Mouse (Mus musculus) hindbrain, embryonic 11.5 days (tissue): Measurements from ENCODE around the gene Ptrh2. TPM values are rescaled to one million over a fixed set of nuclear protein-coding genes. Genes with fewer than 3 reads are reported as not detected.

Source experiments
- ATAC-seq: fragments of 200-750 bp; cut with Nextera tagmentation; 2 replicates; pipeline ENCODE4 v1.8.0; 2017; ENCODE audit warnings: mild to moderate bottlenecking, moderate TSS enrichment, moderate library complexity; ENCODE audit not compliant: low FRiP score
- DNase-seq: peaks from one replicate; pipeline ENCODE4 v3.0.0-alpha.2; 2015; ENCODE audit warnings: low spot score
- H3K27ac ChIP-seq: fragments of 300-500 bp; sonication (generic); 2 replicates; pipeline ENCODE4 v1.5.1; 2014; ENCODE audit warnings: mild to moderate bottlenecking, low read depth, low read length
- H3K27me3 ChIP-seq: fragments of 300-500 bp; sonication (generic); 2 replicates; pipeline ENCODE4 v1.6.1; 2014; ENCODE audit warnings: mild to moderate bottlenecking, low read length, moderate library complexity, mixed read lengths; ENCODE audit not compliant: control insufficient read depth, insufficient read depth
- H3K36me3 ChIP-seq: fragments of 300-500 bp; sonication (generic); 2 replicates; pipeline ENCODE4 v1.6.1; 2014; ENCODE audit warnings: mild to moderate bottlenecking, low read length, moderate library complexity, mixed read lengths; ENCODE audit not compliant: control insufficient read depth, insufficient read depth
- H3K4me1 ChIP-seq: fragments of 300-500 bp; sonication (generic); replicated peaks from 2 replicates; pipeline ENCODE4 v1.6.1; 2014; ENCODE audit warnings: low read length, mixed read lengths; ENCODE audit not compliant: control insufficient read depth, insufficient read depth
- H3K4me2 ChIP-seq: fragments of 300-500 bp; sonication (generic); replicated peaks from 2 replicates; pipeline ENCODE4 v1.6.1; 2014; ENCODE audit warnings: mild to moderate bottlenecking, low read depth, low read length
- H3K4me3 ChIP-seq: fragments of 300-500 bp; sonication (generic); 2 replicates; pipeline ENCODE4 v1.5.1; 2014; ENCODE audit warnings: low read depth, low read length
- H3K9ac ChIP-seq: fragments of 300-500 bp; sonication (generic); 2 replicates; pipeline ENCODE4 v1.6.1; 2014; ENCODE audit warnings: low read depth, low read length
- H3K9me3 ChIP-seq: fragments of 300-500 bp; sonication (generic); 2 replicates; pipeline ENCODE4 v1.6.1; 2016; ENCODE audit warnings: low read length; ENCODE audit not compliant: control insufficient read depth
- WGBS: fragments of 180-500 bp; shearing (Covaris S2); extraction: QIAGEN DNeasy Blood & Tissue Kit; methylation state at CpG from one replicate; pipeline ENCODE4 v1.1.7; 2014; 5-methylcytosine and 5-hydroxymethylcytosine counted together
- polyA plus RNA-seq: library from polyadenylated mRNA; unstranded; fragments of >200 nt; fragmentation: Nextera tagmentation; extraction: Ambion mirVana; gene quantifications from 2 replicates; pipeline ENCODE4 v1.2.1, GENCODE M21; 2014

The Ptrh2 gene
- polyA plus RNA-seq, 1 experiment from 2014 or later: 42.4 TPM

DNA sequence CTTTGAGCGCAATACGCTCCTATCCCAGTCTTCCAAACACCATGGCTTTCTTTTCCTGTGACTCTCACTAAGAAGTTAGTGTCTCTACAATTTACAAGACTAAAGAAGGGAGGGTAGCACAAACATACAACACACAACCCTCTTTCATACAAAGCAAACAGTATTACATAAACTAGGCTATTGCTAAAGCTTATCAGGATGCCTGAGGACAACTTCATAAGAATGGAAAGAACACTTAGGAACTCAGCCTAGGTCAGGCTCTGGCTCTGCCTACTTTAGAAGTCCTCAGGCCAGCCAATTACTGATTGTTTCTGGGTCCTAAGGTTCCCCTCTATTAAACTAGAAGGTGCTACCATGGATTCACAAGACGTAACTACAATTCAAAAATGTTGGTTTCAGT, 3.1 kb upstream of the Ptrh2 start:
- H3K27ac ChIP-seq: no peak overlapping the region
- H3K27me3 ChIP-seq: no peaks in the 10 kb centered on the region
- H3K4me1 ChIP-seq: no peaks in the 10 kb centered on the region; the same call in 1 of the 2 replicates
- H3K9ac ChIP-seq: no peak overlapping the region
- H3K36me3 ChIP-seq: no peaks in the 10 kb centered on the region
- H3K4me3 ChIP-seq: no peak overlapping the region
- WGBS: 93% methylated on average over 3 of the region's 3 CpGs
- no peaks in the 10 kb centered on the region for H3K9me3 ChIP-seq
- no peak overlapping the region for H3K4me2 ChIP-seq
- DNase-seq (no peak), ATAC-seq (no peak)

DNA sequence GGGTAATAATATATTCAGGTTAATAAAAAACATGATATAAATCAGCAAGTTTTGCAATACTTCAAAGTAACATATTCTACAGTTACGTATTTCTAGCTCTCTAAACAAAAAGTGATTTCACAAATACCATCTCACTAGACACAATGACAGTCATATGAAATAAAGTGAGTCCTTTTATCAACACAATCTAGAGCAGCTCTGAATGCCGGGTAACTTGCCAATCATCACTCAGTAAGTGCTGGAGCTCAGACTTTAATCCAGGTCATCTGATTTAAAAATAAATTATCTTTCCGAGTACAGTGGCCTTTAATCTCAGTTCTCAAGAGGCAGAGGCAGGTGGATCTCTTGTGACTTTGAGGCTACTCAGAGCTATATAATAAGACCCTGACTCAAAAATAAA, 2.4 kb upstream of the Ptrh2 start:
- no peaks in the 10 kb centered on the region; the same call in 1 of the 2 replicates for H3K4me1 ChIP-seq
- no peak overlapping the region for H3K4me2 ChIP-seq
- H3K9me3 ChIP-seq: no peaks in the 10 kb centered on the region
- no peaks in the 10 kb centered on the region for H3K27me3 ChIP-seq
- H3K4me3 ChIP-seq: no peak overlapping the region
- no peak overlapping the region for H3K9ac ChIP-seq
- H3K36me3 ChIP-seq: no peaks in the 10 kb centered on the region
- no peak for ATAC-seq
- WGBS: 91% methylated on average over 3 of the region's 3 CpGs
- no peak for DNase-seq
- H3K27ac ChIP-seq: no peak overlapping the region

DNA sequence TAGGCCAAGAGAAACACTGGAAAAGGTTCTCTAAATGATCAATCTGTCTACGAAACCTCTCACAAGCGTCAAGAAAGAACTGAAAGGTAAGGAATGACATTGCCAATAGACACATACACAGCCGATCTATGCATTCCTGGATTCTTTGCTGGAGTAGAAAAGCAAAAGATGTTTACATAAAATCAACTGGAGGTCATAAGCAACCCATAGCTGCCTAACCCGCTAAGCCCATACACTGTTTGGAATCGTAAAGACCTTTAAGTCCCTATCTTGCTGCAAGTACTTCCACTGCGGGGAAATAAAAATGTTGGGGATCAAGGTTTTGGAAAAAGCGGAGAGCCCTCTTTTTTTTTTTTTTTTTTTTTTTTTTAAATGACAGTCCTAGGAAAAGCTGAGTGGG, 924 bp upstream of the Ptrh2 start:
- no peaks in the 10 kb centered on the region for H3K9me3 ChIP-seq
- H3K36me3 ChIP-seq: no peaks in the 10 kb centered on the region
- ATAC-seq (no peak), DNase-seq (no peak)
- peak overlapping the region; percentile 52 for H3K4me2 ChIP-seq
- peak overlapping the region; percentile 76 for H3K4me3 ChIP-seq
- no peak overlapping the region for H3K27ac ChIP-seq
- H3K4me1 ChIP-seq: no peaks in the 10 kb centered on the region; the same call in 1 of the 2 replicates
- 43% methylated on average over 7 of the region's 7 CpGs for WGBS
- H3K9ac ChIP-seq: peak overlapping the region; percentile 83
- no peaks in the 10 kb centered on the region for H3K27me3 ChIP-seq

DNA sequence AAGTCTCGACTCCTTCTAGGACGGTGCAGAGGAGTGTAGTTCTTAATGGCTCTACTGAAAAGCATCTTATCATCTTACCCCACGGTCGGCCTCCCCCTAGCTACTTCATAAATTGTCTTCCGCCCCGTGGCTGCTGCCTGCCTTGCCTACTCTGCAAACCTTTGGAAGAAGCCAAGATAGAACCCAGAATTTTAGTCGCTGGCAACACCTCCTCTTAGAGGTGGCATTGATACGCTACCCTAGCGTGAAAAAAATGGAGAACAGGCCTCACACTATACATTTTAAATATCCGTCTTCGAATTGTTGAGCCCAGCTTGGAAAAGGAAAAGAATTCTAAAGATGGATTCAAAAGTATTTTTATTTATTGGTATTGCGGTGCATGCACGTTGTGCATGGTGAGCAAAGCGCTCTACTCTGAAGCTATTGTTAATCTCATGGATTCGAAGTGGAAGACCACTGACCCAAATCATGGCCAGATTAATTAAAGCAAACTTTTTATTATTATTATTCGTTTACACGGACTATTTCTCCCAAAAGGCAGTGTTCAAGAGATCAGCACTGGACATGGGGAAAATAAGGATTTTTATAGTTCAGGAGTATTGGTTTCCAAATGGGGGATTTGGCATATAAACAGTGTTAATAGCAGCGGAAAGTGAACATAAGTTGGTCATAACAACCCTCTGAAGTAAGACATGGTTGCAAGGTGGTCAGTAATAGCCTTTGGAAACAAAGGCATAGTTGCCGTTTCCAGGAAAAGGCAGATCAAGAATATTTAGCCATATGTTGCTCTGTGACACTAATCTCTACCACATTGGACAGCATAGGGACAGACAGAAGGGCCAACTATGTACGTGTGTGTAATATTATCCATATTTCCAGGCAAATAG, 584 bp downstream of the Ptrh2 start:
- peak overlapping the region; percentile 76 for H3K4me3 ChIP-seq
- no peaks in the 10 kb centered on the region for H3K36me3 ChIP-seq
- H3K27me3 ChIP-seq: no peaks in the 10 kb centered on the region
- H3K27ac ChIP-seq: peak overlapping the region; percentile 80
- no peaks in the 10 kb centered on the region; the same call in 1 of the 2 replicates for H3K4me1 ChIP-seq
- ATAC-seq (no peak), DNase-seq (no peak)
- peak overlapping the region; percentile 83 for H3K9ac ChIP-seq
- H3K9me3 ChIP-seq: no peaks in the 10 kb centered on the region
- peak overlapping the region; percentile 52 for H3K4me2 ChIP-seq
- 9% methylated on average over 20 of the region's 20 CpGs for WGBS

DNA sequence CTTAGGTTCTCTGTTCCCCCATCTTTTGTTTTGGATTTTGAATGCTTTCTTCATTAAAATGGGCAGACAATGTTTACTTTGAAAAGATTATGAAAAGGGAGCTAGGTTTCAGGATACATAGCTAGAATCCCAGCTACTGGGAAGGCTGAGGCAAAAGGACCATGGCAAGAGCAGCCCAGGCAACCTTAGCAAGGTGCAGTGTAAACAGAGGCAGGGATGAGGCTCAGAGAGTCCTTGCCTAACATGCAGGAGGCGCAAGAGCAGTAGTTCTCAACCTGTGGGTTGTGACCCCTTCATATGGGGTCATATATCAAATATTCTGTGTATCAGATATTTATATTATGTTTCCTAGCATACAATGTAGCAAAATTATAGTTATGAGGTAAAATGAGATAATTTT, 1.6 kb downstream of the Ptrh2 start:
- Histone ChIP-seq H3K4me1 (no peaks in the 10 kb centered on the region; the same call in 1 of the 2 replicates), H3K27me3 (no peaks in the 10 kb centered on the region), H3K4me2 (peak overlapping the region; percentile 52; the same call in 1 of the 2 replicates), H3K27ac (no peak overlapping the region), H3K4me3 (peak overlapping the region; percentile 76), H3K9ac (no peak overlapping the region), H3K36me3 (peaks cover 2% of the 10 kb centered on the region; the same call in 1 of the 2 replicates), H3K9me3 (no peaks in the 10 kb centered on the region)
- WGBS: 84% methylated on average over 1 of the region's 1 CpGs
- no peak for DNase-seq
- ATAC-seq: no peak

DNA sequence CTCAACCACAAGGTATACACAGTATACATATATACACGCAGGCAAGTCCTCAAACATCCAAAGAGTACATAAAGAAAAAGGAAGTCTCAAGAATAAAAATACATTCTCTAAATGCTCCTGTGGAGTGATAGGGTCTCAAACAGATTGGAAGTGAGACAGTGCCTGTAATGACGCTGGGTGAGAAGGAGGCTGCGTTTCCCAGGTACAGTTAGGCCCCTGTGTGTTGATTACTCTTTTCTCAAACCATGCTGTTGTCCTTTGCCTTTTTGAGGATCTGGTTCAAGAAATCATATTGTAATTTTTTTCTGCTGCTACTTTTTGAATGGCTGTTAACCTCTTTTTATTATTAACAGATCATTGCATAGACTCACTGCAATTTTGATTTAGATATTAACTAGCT, 6.6 kb downstream of the Ptrh2 start:
- Histone ChIP-seq H3K27ac (no peak overlapping the region), H3K4me2 (no peak overlapping the region), H3K27me3 (no peaks in the 10 kb centered on the region), H3K36me3 (peaks cover 5% of the 10 kb centered on the region), H3K9me3 (no peaks in the 10 kb centered on the region), H3K4me3 (no peak overlapping the region), H3K9ac (no peak overlapping the region), H3K4me1 (no peaks in the 10 kb centered on the region)
- no peak for ATAC-seq
- WGBS: 94% methylated on average over 3 of the region's 3 CpGs
- no peak for DNase-seq

DNA sequence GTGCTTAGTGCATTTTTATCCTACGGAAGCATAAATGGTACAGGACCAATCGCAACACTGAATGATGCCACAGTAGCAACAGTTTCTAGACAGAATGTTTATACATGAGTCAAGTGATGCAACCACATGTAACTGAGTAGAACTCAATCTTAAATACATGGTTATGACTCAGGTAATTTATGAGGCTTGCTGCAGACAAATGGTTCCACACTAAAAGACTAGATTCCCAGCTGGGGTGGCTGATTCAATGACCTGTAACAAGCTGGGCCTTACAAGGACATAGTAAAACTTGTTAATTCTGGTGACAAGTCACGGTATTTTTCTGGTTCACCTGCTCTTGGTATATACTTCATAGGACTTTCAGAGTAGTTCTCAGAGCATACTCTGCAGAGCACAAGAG, 7.7 kb downstream of the Ptrh2 start:
- ATAC-seq (no peak), DNase-seq (no peak)
- WGBS: 93% methylated on average over 3 of the region's 3 CpGs
- no peak overlapping the region for H3K9ac ChIP-seq
- no peaks in the 10 kb centered on the region for H3K4me1 ChIP-seq
- no peaks in the 10 kb centered on the region for H3K27me3 ChIP-seq
- no peaks in the 10 kb centered on the region for H3K9me3 ChIP-seq
- no peak overlapping the region for H3K4me2 ChIP-seq
- no peak overlapping the region for H3K27ac ChIP-seq
- peaks cover 8% of the 10 kb centered on the region for H3K36me3 ChIP-seq
- no peak overlapping the region for H3K4me3 ChIP-seq

DNA sequence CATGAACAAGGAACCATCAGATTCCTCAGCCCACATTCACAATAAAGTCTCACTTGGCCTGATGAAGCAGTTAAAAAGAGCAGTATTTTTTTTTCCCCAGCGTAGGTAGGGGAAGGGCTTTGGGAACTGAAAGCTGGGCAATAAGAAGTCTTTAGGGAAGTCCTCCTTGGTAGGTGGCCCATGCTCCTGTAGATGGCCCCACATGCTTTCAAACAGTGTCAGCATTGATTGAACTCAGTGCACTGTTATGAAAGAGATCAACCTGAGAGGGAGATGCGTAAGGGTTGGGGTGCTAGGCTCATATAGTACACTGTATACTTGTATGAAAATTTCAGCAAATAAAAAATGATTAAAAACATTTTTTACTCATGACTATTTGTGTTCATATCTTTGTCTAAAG, 8.2 kb downstream of the Ptrh2 start:
- Histone ChIP-seq H3K36me3 (peaks cover 8% of the 10 kb centered on the region), H3K4me1 (no peaks in the 10 kb centered on the region), H3K4me2 (no peak overlapping the region), H3K9ac (no peak overlapping the region), H3K4me3 (no peak overlapping the region), H3K9me3 (no peaks in the 10 kb centered on the region), H3K27me3 (no peaks in the 10 kb centered on the region), H3K27ac (no peak overlapping the region)
- 94% methylated on average over 2 of the region's 2 CpGs for WGBS
- ATAC-seq (no peak), DNase-seq (no peak)

DNA sequence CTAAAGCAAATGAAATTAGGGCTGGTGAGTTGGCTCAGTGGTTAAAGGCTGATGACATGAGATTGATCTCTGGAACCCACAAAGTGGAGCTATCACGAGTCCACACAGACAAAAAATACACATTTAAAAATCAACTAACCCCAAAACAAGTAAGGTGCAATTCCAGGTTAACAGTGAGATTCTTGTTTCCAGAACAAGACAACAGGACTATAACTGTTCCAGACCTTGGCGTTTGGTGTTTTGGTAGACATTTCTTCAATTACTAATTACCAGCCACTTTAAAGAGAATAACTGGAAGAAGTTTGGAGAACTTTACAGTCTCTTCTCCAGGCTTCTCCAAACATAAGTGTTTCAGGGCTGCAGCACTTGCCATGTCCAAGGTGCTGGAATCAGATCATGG, 8.8 kb downstream of the Ptrh2 start:
- Histone ChIP-seq H3K9ac (no peak overlapping the region), H3K4me1 (no peaks in the 10 kb centered on the region), H3K9me3 (no peaks in the 10 kb centered on the region), H3K4me3 (no peak overlapping the region), H3K27me3 (no peaks in the 10 kb centered on the region), H3K27ac (no peak overlapping the region), H3K4me2 (no peak overlapping the region), H3K36me3 (peaks cover 8% of the 10 kb centered on the region)
- no peak for DNase-seq
- 91% methylated on average over 2 of the region's 2 CpGs for WGBS
- ATAC-seq: no peak
